Mouse (Mus musculus) gastrocnemius, adult 2 months (tissue): ENCODE data around the gene Sox8. TPM values are rescaled to one million over a fixed set of nuclear protein-coding genes. Genes with fewer than 3 reads are reported as not detected.

ENCODE experiments used
- DNase-seq: peaks from one replicate; pipeline ENCODE4 v3.0.0; 2022
- H3K27ac ChIP-seq: fragments of 200-600 bp; 2 replicates; pipeline ENCODE4 v1.8.1; 2022; ENCODE audit warnings: mild to moderate bottlenecking
- H3K4me3 ChIP-seq: fragments of 200-600 bp; 2 replicates; pipeline ENCODE4 v1.8.1; 2022; ENCODE audit warnings: mild to moderate bottlenecking, moderate library complexity
- CTCF ChIP-seq: fragments of 200-600 bp; IDR thresholded peaks from 2 replicates; pipeline ENCODE4 v1.8.1; 2022; ENCODE audit warnings: antibody characterized with exemption, mild to moderate bottlenecking, moderate library complexity
- intact Hi-C: fragments of 180-260 bp; cut with DNase I; formaldehyde crosslinking; loops from one replicate; pipeline ENCODE4 v1.15.1; 2025
- total RNA-seq, 2 experiments: library from RNA; stranded (reverse); gene quantifications; 2 replicates each; pipeline ENCODE4 v1.2.3; 2021

The Sox8 gene
- total RNA-seq, 2 experiments from 2014 or later, result 0.92 to 1.1 TPM

GRCm38 (mm10) chr17:25576034-25576433 lies 5.5 kb upstream of the Sox8 start:
- Histone ChIP-seq H3K27ac (no peak overlapping the region), H3K4me3 (no peak overlapping the region)
- intact Hi-C loops, result loop anchor here (10.0 kb wide), 1 partner anchor 219 kb away; the partner anchor contains the start of genes AC134908.4, Fam173a and Metrn
- TF ChIP-seq CTCF, result no peak
- DNase-seq, result no peak

- H3K27ac ChIP-seq, result no peak overlapping the region
- no peak for TF ChIP-seq CTCF
- intact Hi-C loops, result loop anchor here (10.0 kb wide), 1 partner anchor 219 kb away; the partner anchor contains the start of genes AC134908.4, Fam173a and Metrn
- no peak overlapping the region for H3K4me3 ChIP-seq
- DNase-seq, result peak; percentile 45
Measured at GRCm38 (mm10) chr17:25575208-25575971, 4.9 kb upstream of the Sox8 start.

- Histone ChIP-seq H3K27ac (peak overlapping the region; percentile 78), H3K4me3 (peak overlapping the region; percentile 84)
- no peak for DNase-seq
- intact Hi-C loops, result loop anchor here (10.0 kb wide), 1 partner anchor 223 kb away; the partner anchor contains the start of genes AC134908.4, Fam173a and Metrn
- TF ChIP-seq CTCF, result no peak
Measured at GRCm38 (mm10) chr17:25571453-25571820, 951 bp upstream of the Sox8 start.

GRCm38 (mm10) chr17:25569833-25570647 lies 446 bp downstream of the Sox8 start:
- no peak for TF ChIP-seq CTCF
- peak overlapping the region; percentile 78 for H3K27ac ChIP-seq
- H3K4me3 ChIP-seq, result peak overlapping the region; percentile 84
- no peak for DNase-seq
- intact Hi-C loops, result loop anchor here (10.0 kb wide), 1 partner anchor 225 kb away; the partner anchor contains the start of genes AC134908.4, Fam173a and Metrn

- peak overlapping the region; percentile 43 for H3K27ac ChIP-seq
- H3K4me3 ChIP-seq, result peak overlapping the region; percentile 84
- intact Hi-C loops, result no loop called here
- no peak for TF ChIP-seq CTCF
- DNase-seq, result no peak
Measured at GRCm38 (mm10) chr17:25568880-25569279, 1.6 kb downstream of the Sox8 start.

GRCm38 (mm10) chr17:25568206-25568605 lies 2.3 kb downstream of the Sox8 start:
- intact Hi-C loops, result no loop called here
- DNase-seq, result no peak
- peak overlapping the region; percentile 84; the same call in 1 of the 2 replicates for H3K4me3 ChIP-seq
- TF ChIP-seq CTCF, result no peak
- H3K27ac ChIP-seq, result peak overlapping the region; percentile 36; the same call in 1 of the 2 replicates

- peak; percentile 80 for TF ChIP-seq CTCF
- intact Hi-C loops, result loop anchor here (2.0 kb wide), 1 partner anchor 131 kb away; no protein-coding TSS in a partner anchor
- H3K4me3 ChIP-seq, result peak overlapping the region; percentile 84
- peak; percentile 73 for DNase-seq
- H3K27ac ChIP-seq, result 0 out of 2 replicates have a peak overlapping the region, but pooled peaks have one; percentile 36
Measured at GRCm38 (mm10) chr17:25567745-25568144, 2.7 kb downstream of the Sox8 start.

GRCm38 (mm10) chr17:25567261-25567660 lies 3.2 kb downstream of the Sox8 start:
- TF ChIP-seq CTCF, result no peak
- intact Hi-C loops, result loop anchor here (2.0 kb wide), 1 partner anchor 132 kb away; no protein-coding TSS in a partner anchor
- Histone ChIP-seq H3K27ac (0 out of 2 replicates have a peak overlapping the region, but pooled peaks have one; percentile 12), H3K4me3 (peak overlapping the region; percentile 15; the same call in 1 of the 2 replicates)
- no peak for DNase-seq

- DNase-seq, result no peak
- Histone ChIP-seq H3K27ac (no peak overlapping the region), H3K4me3 (no peak overlapping the region)
- no peak for TF ChIP-seq CTCF
- intact Hi-C loops, result loop anchor here (2.0 kb wide), 1 partner anchor 133 kb away; no protein-coding TSS in a partner anchor
Measured at GRCm38 (mm10) chr17:25565860-25566600, 4.5 kb downstream of the Sox8 start.

GRCm38 (mm10) chr17:25565244-25565643 lies 5.2 kb downstream of the Sox8 start:
- TF ChIP-seq CTCF, result no peak
- Histone ChIP-seq H3K4me3 (no peak overlapping the region), H3K27ac (no peak overlapping the region)
- DNase-seq, result no peak
- intact Hi-C loops, result no loop called here

GRCm38 (mm10) chr17:25564481-25564880 lies 6.0 kb downstream of the Sox8 start:
- no peak for TF ChIP-seq CTCF
- DNase-seq, result no peak
- Histone ChIP-seq H3K4me3 (no peak overlapping the region), H3K27ac (no peak overlapping the region)
- intact Hi-C loops, result no loop called here
